Mouse (Mus musculus) forebrain, embryonic 12.5 days (tissue): Measurements from ENCODE around the gene Gm49395. TPM values are rescaled to one million over a fixed set of nuclear protein-coding genes. Genes with fewer than 3 reads are reported as not detected.

Experiments
- ATAC-seq: fragments of 200-750 bp; cut with Nextera tagmentation; 2 replicates; pipeline ENCODE4 v1.8.0; 2017; ENCODE audit warnings: moderate TSS enrichment; ENCODE audit not compliant: low FRiP score
- H3K27ac ChIP-seq: fragments of 300-500 bp; sonication (generic); 2 replicates; pipeline ENCODE4 v1.5.1; 2016; ENCODE audit warnings: mild to moderate bottlenecking
- H3K27me3 ChIP-seq: fragments of 300-500 bp; sonication (generic); 2 replicates; pipeline ENCODE4 v1.6.1; 2016; ENCODE audit warnings: mild to moderate bottlenecking
- H3K36me3 ChIP-seq: fragments of 300-500 bp; sonication (generic); replicated peaks from 2 replicates; pipeline ENCODE4 v1.6.1; 2016; ENCODE audit warnings: mild to moderate bottlenecking
- H3K4me1 ChIP-seq: fragments of 300-500 bp; sonication (generic); 2 replicates; pipeline ENCODE4 v1.6.1; 2016
- H3K4me2 ChIP-seq: fragments of 300-500 bp; sonication (generic); 2 replicates; pipeline ENCODE4 v1.6.1; 2016; ENCODE audit warnings: mild to moderate bottlenecking, moderate library complexity
- H3K4me3 ChIP-seq: fragments of 300-500 bp; sonication (generic); replicated peaks from 2 replicates; pipeline ENCODE4 v1.5.1; 2016; ENCODE audit warnings: mild to moderate bottlenecking
- H3K9ac ChIP-seq: fragments of 300-500 bp; sonication (generic); 2 replicates; pipeline ENCODE4 v1.6.1; 2016; ENCODE audit warnings: mild to moderate bottlenecking
- H3K9me3 ChIP-seq: fragments of 300-500 bp; sonication (generic); 2 replicates; pipeline ENCODE4 v1.6.1; 2016
- WGBS: fragments of 180-500 bp; shearing (Covaris S2); methylation state at CpG from one replicate; pipeline ENCODE4 v1.1.7; 2016; 5-methylcytosine and 5-hydroxymethylcytosine counted together
- polyA plus RNA-seq: library from polyadenylated mRNA; unstranded; fragments of >200 nt; fragmentation: Nextera tagmentation; extraction: Ambion mirVana; gene quantifications from 2 replicates; pipeline ENCODE4 v1.2.1, GENCODE M21; 2016

The Gm49395 gene
- 1.6 and 3.6 TPM in 2 replicates for polyA plus RNA-seq

DNA sequence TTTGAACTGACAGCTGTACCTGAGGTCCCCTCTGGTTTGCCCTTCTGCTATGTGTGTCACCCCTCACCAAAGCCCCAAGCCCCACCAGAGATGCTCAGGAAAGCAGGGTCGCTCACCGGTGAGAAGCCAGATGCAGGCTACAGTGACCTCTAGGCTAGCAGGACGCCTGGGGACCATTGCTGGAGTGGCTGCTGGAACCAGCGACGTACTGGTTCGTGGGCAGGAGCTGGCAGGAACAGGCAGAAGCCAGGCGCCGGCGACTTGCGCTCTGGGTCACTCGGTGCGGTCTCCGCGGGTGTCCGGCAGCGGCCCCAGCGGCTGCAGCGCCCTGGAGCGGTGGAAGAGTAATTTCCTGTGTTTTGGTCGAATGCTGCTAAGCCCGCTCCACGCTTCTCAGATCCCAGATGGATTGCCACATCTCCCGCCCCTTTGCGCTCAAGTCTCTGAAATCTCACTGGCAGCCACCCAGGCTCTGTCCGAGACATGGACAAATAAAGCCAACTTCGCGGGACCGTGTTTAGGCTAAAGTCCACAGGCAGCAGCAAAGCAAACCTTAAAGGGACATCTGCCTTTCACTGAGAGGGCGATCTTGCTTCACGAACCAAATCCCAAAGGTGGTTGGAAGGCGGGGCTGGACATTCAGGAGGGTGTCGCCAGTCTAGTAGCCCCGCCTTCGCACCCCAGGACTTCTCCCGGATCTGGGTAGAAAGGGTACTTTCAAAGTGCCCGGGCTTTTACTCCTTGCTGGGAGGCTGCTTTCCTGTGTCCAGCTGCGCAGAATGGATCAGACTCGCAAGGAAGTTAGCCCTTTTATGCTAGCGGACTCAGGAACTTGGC is at the start of gene Gm49395, which contains the start of gene Itga1:
TSS of gene Gm49395 (minus strand) at position 567 of the 837 bp plus-strand sequence.
TSS of gene Itga1 (minus strand) at position 610 of the 837 bp plus-strand sequence.
- Histone ChIP-seq H3K36me3 (no peaks in the 10 kb centered on the region), H3K27me3 (peaks cover 22% of the 10 kb centered on the region), H3K27ac (0 out of 2 replicates have a peak within 1 kb of the TSS, but pooled peaks have one; percentile 26), H3K4me2 (peak within 1 kb of the TSS; percentile 90), H3K9ac (peak within 1 kb of the TSS; percentile 51), H3K4me1 (peaks cover 10% of the 10 kb centered on the region; the same call in 1 of the 2 replicates), H3K4me3 (peak within 1 kb of the TSS; percentile 50), H3K9me3 (no peaks in the 10 kb centered on the region)
- under 1% methylated on average over 39 of the region's 39 CpGs for WGBS
- peak; percentile 81 for ATAC-seq

DNA sequence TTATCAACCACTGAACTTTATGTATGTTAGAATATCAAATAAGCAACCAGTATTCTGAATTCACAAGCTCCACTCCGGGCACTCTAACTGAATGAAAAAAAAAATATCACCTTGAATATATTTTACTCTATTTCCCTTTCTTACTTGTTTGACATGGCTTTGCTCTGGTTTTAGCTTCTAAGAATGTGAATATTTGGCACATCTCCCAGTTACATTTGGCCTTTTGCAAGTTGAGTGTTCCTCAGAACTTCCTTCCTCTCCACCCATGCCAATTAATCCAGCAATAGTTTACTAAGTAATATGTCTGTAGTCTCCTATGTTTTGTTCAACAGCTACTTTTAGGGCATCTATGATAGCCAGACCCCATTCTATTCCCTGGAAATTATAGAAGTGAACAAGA is 48.9 kb upstream of the Gm49395 start:
- no peaks in the 10 kb centered on the region for H3K4me1 ChIP-seq
- H3K4me3 ChIP-seq = no peak overlapping the region
- H3K36me3 ChIP-seq = no peaks in the 10 kb centered on the region
- H3K9ac ChIP-seq = no peak overlapping the region
- 100% methylated on average over 1 of the region's 1 CpGs for WGBS
- no peaks in the 10 kb centered on the region for H3K27me3 ChIP-seq
- no peak overlapping the region for H3K27ac ChIP-seq
- no peak for ATAC-seq
- H3K4me2 ChIP-seq = no peak overlapping the region
- H3K9me3 ChIP-seq = no peaks in the 10 kb centered on the region

DNA sequence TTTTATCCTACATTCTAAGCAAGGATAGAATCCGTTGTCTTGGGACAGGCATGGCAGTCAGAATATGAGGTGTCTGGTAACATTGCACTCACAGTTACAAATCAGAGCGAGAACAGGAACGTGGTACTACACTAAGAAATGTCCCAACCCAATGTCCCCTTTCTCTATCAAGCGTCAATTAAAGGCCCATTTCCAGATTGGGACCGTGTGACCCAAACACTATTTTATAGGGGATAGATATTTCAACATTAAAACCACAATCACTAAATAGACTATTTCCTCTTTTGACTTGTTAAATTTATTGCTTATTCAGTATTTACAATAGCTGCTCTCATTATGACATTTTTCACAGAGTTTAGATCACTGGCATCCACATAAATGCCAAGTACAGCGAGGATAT is 48.1 kb upstream of the Gm49395 start:
- Histone ChIP-seq H3K9me3 (no peaks in the 10 kb centered on the region), H3K4me3 (no peak overlapping the region), H3K9ac (no peak overlapping the region), H3K4me1 (no peaks in the 10 kb centered on the region), H3K27ac (no peak overlapping the region), H3K4me2 (no peak overlapping the region), H3K27me3 (no peaks in the 10 kb centered on the region), H3K36me3 (no peaks in the 10 kb centered on the region)
- WGBS = 91% methylated on average over 6 of the region's 6 CpGs
- ATAC-seq = no peak

DNA sequence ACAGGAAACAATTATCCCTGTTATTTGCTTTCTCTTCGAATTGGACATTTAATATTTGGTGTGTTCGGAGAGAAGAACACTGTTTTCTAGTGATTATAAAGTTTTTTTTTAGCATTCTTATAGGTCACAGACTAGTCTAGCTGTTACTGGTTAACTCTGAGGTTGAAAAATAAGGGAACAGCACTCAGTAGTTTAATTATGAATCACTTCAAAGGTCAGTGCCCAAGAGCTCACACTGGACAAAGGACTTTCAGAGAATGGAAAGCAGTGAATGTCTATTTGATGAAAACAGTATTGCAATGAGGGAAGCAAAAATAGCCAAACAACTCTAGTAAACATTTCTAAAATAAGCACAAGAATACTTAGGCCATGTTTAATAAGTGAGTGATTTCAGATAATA is 41.9 kb upstream of the Gm49395 start:
- no peaks in the 10 kb centered on the region for H3K27me3 ChIP-seq
- H3K27ac ChIP-seq = no peak overlapping the region
- no peaks in the 10 kb centered on the region for H3K9me3 ChIP-seq
- H3K4me3 ChIP-seq = no peak overlapping the region
- no peak for ATAC-seq
- 91% methylated on average over 2 of the region's 2 CpGs for WGBS
- H3K4me2 ChIP-seq = no peak overlapping the region
- H3K9ac ChIP-seq = no peak overlapping the region
- H3K4me1 ChIP-seq = no peaks in the 10 kb centered on the region
- H3K36me3 ChIP-seq = no peaks in the 10 kb centered on the region

DNA sequence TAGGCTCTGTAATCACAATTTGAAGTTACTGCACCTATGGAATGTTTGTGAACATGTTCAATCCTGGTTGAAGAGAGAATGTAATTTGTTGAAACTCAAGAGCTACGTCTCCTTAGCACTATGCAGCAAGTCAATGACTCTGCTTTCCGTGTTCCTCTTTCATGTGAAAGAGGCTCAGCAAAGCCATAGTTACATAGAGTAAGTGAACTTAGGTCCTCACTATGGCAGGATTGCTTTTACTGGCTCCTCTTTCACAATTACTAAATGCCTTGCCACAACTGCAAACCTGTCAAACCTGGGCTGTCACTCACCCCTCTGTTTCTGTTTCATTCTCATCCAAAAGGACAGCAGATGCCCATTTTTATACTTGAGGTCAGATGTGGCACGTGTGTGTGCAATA is 40.3 kb upstream of the Gm49395 start:
- no peaks in the 10 kb centered on the region for H3K36me3 ChIP-seq
- 94% methylated on average over 3 of the region's 3 CpGs for WGBS

DNA sequence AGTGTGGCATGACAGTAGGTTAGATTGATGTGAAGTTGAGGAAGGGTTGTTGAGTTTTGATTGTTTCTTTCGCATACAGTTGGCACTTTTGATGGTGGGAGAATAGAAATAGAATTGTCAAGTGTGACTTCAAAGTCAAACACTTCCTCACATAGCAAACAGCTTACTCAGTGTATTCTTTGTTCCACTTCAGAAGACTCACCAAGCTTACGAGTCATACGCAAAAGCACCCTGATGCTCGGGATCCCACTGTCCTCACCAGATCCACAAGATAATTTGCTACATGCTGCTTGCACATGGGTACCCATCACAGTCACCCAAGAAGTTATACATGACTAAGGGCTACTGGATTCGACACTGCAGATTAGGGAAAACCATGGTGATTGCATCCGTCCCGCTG is 36.8 kb upstream of the Gm49395 start:
- H3K27ac ChIP-seq = no peak overlapping the region
- WGBS = 87% methylated on average over 7 of the region's 7 CpGs
- no peak overlapping the region for H3K9ac ChIP-seq
- H3K4me2 ChIP-seq = no peak overlapping the region
- no peaks in the 10 kb centered on the region for H3K4me1 ChIP-seq
- H3K9me3 ChIP-seq = no peaks in the 10 kb centered on the region
- no peaks in the 10 kb centered on the region for H3K27me3 ChIP-seq
- H3K36me3 ChIP-seq = no peaks in the 10 kb centered on the region
- no peak for ATAC-seq
- H3K4me3 ChIP-seq = no peak overlapping the region

More for the DNA sequence above, 40.3 kb upstream of the Gm49395 start:
- Histone ChIP-seq H3K4me2 (no peak overlapping the region), H3K4me1 (no peaks in the 10 kb centered on the region), H3K27ac (no peak overlapping the region), H3K9ac (no peak overlapping the region), H3K27me3 (no peaks in the 10 kb centered on the region), H3K9me3 (no peaks in the 10 kb centered on the region), H3K4me3 (no peak overlapping the region)
- ATAC-seq = no peak

DNA sequence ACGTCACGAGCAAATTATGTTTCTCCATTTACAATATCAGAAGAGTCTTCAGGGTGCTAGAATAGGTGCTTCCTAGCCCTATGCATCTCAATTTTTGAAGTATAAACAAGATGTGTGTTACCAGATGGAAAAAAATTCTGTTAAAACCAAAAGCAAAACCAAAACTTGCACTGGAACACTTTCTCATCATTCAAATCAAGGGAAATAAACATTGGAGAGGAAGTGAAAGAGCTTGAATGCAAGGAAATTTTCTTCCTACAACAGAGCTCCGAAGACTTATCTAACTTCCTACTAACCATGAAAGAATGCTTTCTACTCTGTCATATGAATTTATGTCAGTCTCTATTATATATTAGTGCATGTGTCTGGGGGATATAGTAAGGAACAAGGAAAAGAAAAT is 35.0 kb upstream of the Gm49395 start:
- ATAC-seq = no peak

DNA sequence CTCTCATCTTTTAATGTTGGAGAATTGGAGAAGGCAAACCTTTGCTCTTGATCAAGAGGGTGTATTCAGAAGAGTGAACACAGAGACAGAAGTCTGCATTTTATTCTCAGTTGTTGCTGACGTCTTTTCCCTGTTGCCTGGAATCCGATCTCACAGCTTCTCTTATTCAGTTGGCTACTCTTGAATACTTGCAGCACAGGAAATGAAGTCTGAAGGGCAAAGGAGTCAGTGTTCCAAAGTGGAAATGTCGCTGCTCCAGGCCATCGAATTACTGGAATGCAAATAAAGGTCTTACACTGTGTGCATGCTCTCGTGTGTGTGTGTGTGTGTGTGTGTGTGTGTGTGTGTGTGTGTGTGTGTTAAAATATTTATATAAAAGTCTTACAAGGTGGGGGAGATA is 30.7 kb upstream of the Gm49395 start:
- Histone ChIP-seq H3K36me3 (no peaks in the 10 kb centered on the region), H3K27ac (no peak overlapping the region), H3K4me3 (no peak overlapping the region), H3K4me1 (no peaks in the 10 kb centered on the region), H3K27me3 (no peaks in the 10 kb centered on the region), H3K4me2 (no peak overlapping the region), H3K9me3 (no peaks in the 10 kb centered on the region), H3K9ac (no peak overlapping the region)
- ATAC-seq = no peak
- 43% methylated on average over 5 of the region's 5 CpGs for WGBS

More for the DNA sequence above, 35.0 kb upstream of the Gm49395 start:
- no peaks in the 10 kb centered on the region for H3K27me3 ChIP-seq
- 85% methylated on average over 3 of the region's 3 CpGs for WGBS
- no peaks in the 10 kb centered on the region for H3K4me1 ChIP-seq
- H3K36me3 ChIP-seq = no peaks in the 10 kb centered on the region
- H3K9me3 ChIP-seq = no peaks in the 10 kb centered on the region
- H3K4me2 ChIP-seq = no peak overlapping the region
- no peak overlapping the region for H3K27ac ChIP-seq
- no peak overlapping the region for H3K9ac ChIP-seq
- no peak overlapping the region for H3K4me3 ChIP-seq

DNA sequence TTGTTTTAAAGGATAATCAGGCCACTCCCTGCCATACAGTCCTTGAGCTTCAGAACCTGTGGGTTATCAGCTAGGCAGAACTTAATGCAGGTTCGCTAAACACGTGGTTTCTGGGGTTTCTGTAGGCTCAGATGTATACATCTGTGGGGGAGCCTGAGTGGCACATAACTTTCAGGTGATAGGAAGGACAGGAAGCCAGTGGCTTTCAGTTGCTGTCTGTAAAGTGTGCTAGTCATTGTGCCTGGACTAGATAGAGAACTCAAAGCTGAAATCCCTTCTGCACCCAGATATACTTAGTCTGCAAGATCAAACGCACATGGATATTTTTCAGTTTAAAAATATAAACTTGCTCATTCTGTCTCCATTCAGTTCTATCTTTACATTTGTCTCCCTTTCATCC is 29.7 kb upstream of the Gm49395 start:
- 77% methylated on average over 3 of the region's 3 CpGs for WGBS

DNA sequence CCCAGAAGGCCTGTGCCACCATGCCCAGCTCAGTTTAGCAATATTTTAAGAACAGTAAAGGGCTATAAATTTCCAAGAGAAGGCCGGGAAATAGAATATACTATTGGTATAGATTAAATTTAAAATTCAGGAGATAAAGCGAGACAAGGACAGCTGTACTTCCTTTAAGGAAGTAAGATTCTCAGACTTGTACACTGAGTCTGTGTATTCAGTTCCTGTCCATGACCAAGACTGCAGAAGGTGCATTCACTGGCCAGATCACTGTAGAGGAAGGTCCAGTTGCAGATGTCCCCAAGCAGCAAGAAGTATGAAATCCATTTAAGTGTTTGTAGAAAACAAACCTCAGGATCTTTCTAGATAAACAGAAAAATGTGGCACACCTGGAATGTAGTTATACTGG is 28.3 kb upstream of the Gm49395 start:
- Histone ChIP-seq H3K4me3 (no peak overlapping the region), H3K9ac (no peak overlapping the region), H3K27me3 (no peaks in the 10 kb centered on the region), H3K27ac (no peak overlapping the region), H3K4me2 (no peak overlapping the region), H3K9me3 (no peaks in the 10 kb centered on the region), H3K36me3 (no peaks in the 10 kb centered on the region), H3K4me1 (no peaks in the 10 kb centered on the region)
- no peak for ATAC-seq
- WGBS = 90% methylated on average over 2 of the region's 2 CpGs

More for the DNA sequence above, 29.7 kb upstream of the Gm49395 start:
- no peak overlapping the region for H3K4me3 ChIP-seq
- H3K27me3 ChIP-seq = no peaks in the 10 kb centered on the region
- no peaks in the 10 kb centered on the region for H3K36me3 ChIP-seq
- H3K9me3 ChIP-seq = no peaks in the 10 kb centered on the region
- no peaks in the 10 kb centered on the region for H3K4me1 ChIP-seq
- H3K27ac ChIP-seq = no peak overlapping the region
- ATAC-seq = no peak
- no peak overlapping the region for H3K4me2 ChIP-seq
- no peak overlapping the region for H3K9ac ChIP-seq

DNA sequence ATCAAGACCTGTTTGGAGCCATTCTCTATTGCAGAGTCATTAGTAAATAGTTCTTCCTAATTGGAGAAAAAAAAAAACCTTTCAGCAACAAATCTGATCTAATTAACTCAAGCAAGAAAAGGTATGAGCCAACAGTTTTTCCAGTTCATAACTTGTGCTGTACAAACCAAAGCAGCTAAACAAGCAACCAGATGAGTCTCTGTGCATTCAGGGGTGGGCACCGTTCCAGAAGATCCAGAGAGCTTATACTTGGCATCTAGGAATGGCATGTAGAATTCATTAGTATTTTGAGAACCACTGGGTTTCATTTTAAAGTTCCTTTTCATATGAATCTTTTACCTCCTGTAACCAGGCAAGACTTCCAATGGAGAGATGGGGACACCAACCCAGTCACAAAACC is 26.1 kb upstream of the Gm49395 start:
- Histone ChIP-seq H3K27ac (no peak overlapping the region), H3K9ac (no peak overlapping the region), H3K4me1 (no peaks in the 10 kb centered on the region), H3K4me2 (no peak overlapping the region), H3K9me3 (no peaks in the 10 kb centered on the region), H3K36me3 (no peaks in the 10 kb centered on the region), H3K27me3 (no peaks in the 10 kb centered on the region), H3K4me3 (no peak overlapping the region)
- WGBS = 58% methylated on average over 1 of the region's 1 CpGs
- ATAC-seq = no peak; the same call in 1 of the 2 replicates

DNA sequence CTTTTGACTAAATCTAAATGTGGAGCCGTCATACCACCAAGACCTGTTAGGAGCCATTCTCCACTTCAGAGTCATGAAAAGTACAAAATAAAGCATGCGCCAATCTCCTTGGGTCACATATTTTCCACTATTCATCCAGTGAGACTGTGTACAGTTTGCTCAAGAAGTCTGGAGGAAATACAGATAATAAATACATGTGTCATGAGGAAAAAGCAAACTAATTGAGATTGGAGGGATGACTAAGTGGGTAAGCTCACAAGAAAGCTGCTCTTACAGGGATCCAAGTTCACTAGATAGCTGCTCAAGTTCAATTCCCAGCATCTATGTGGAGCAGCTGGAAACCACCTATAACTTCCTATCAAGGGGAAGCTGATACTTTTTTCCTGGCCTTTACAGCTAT is 24.8 kb upstream of the Gm49395 start:
- no peak for ATAC-seq
- Histone ChIP-seq H3K4me1 (no peaks in the 10 kb centered on the region), H3K9ac (no peak overlapping the region), H3K4me3 (no peak overlapping the region), H3K36me3 (no peaks in the 10 kb centered on the region), H3K27me3 (no peaks in the 10 kb centered on the region), H3K9me3 (no peaks in the 10 kb centered on the region), H3K27ac (no peak overlapping the region), H3K4me2 (no peak overlapping the region)
- 98% methylated on average over 2 of the region's 2 CpGs for WGBS

DNA sequence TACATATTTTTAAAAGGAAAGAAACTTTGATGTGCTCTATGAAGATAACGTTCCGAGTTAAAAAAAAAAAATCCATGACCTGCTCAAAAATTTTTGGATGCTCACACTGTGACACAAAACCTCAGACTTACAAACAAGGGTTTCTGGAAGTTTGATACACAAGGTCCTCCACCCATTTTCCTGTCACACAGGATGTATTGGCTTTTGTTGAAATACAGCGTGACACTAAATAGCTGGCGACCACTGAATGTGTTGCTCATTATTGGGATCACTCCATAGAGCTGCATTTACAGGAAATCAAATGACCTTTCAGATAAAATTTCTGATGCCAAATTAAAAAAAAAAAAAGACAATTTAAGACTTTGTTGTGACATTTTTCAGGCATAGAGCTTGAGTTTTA is 23.4 kb upstream of the Gm49395 start:
- Histone ChIP-seq H3K27me3 (no peaks in the 10 kb centered on the region), H3K27ac (no peak overlapping the region), H3K9ac (no peak overlapping the region), H3K36me3 (no peaks in the 10 kb centered on the region), H3K9me3 (no peaks in the 10 kb centered on the region), H3K4me1 (no peaks in the 10 kb centered on the region), H3K4me2 (no peak overlapping the region), H3K4me3 (no peak overlapping the region)
- ATAC-seq = no peak
- WGBS = 92% methylated on average over 4 of the region's 4 CpGs
